Mouse (Mus musculus): Measurements from ENCODE around the gene Rpl32. TPM values are rescaled to one million over a fixed set of nuclear protein-coding genes. Genes with fewer than 3 reads are reported as not detected.

The Rpl32 gene
- polyA plus RNA-seq, 1 experiment from 2014 or later = 1,794 TPM

DNA sequence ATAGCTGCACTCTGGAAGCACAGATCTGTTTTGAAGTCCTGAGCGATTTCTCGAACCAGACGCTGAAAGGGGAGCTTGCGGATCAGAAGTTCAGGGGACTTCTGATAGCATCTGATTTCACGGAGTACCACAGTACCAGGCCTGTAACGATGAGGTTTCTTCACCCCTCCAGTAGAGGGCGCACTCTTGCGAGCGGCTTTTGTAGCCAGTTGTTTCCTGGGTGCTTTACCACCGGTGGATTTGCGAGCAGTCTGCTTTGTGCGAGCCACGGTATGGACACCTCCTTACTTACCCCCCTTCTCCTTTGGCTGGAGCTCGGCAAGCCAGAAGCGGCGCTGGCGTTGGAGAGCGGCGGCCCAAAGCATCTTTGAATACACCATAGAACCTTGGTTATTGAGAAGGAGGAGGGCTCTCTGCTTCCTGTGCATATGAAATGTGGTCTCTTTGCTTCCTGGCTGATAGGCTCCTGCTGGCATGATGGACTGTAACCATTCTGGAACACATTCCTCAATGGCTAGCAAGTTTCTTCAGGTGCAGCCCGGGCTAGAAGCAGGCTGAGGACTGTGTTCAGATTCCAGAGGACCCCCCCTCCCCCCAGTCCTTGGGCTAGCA lies 38.4 kb downstream of the Rpl32 start:
- Histone ChIP-seq H3K27me3 (ENCODE audit: control insufficient read depth, insufficient read depth, low read length) (no peaks in the 10 kb centered on the region), H3K9me3 (ENCODE audit: control insufficient read depth, low read length) (no peaks in the 10 kb centered on the region), H3K27ac (ENCODE audit: low read depth, low read length) (no peak overlapping the region), H3K4me1 (replicated peaks; ENCODE audit: control insufficient read depth, insufficient read depth, low read length) (no peaks in the 10 kb centered on the region), H3K4me3 (ENCODE audit: low read depth, low read length) (no peak overlapping the region), H3K4me2 (ENCODE audit: low read depth, low read length, severe bottlenecking) (no peak overlapping the region), H3K9ac (ENCODE audit: low read length) (no peak overlapping the region), H3K36me3 (ENCODE audit: control insufficient read depth, insufficient read depth, low read length) (no peaks in the 10 kb centered on the region)
- WGBS = 85% methylated on average over 19 of the region's 20 CpGs
- ATAC-seq (replicated peaks; ENCODE audit: low FRiP score) (no peak), DNase-seq (ENCODE audit: low spot score) (no peak)

DNA sequence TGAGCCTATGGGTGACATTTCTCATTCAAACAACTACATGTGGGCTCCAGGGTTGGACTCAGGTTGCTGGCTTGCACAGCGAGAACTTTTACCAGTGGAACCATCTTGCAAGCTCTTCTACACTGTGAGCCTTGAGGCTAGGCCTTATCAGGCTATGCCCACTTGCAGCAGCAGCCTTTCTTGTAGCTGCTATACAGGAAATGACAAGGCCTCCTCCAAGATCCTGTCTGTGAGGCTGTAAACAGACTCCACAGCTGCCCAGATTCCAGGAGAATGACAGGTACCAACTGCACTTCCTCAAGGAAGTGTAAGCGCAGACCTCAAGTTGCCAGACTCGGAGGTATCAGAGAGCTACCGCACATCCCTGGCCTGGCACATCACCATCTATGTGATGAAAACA lies 40.3 kb downstream of the Rpl32 start:
- whole genome bisulfite sequencing = 86% methylated on average over 4 of the region's 4 CpGs
- H3K4me2 ChIP-seq (ENCODE audit: low read depth, low read length, severe bottlenecking) = no peak overlapping the region
- H3K27me3 ChIP-seq (ENCODE audit: control insufficient read depth, insufficient read depth, low read length) = no peaks in the 10 kb centered on the region
- DNase-seq (ENCODE audit: low spot score) (no peak), ATAC-seq (replicated peaks; ENCODE audit: low FRiP score) (no peak)
- no peaks in the 10 kb centered on the region for H3K36me3 ChIP-seq (ENCODE audit: control insufficient read depth, insufficient read depth, low read length)
- H3K4me3 ChIP-seq (ENCODE audit: low read depth, low read length) = no peak overlapping the region
- no peak overlapping the region for H3K27ac ChIP-seq (ENCODE audit: low read depth, low read length)
- H3K4me1 ChIP-seq (replicated peaks; ENCODE audit: control insufficient read depth, insufficient read depth, low read length) = peaks cover 6% of the 10 kb centered on the region; the same call in 1 of the 2 replicates
- no peaks in the 10 kb centered on the region for H3K9me3 ChIP-seq (ENCODE audit: control insufficient read depth, low read length)
- no peak overlapping the region for H3K9ac ChIP-seq (ENCODE audit: low read length)

DNA sequence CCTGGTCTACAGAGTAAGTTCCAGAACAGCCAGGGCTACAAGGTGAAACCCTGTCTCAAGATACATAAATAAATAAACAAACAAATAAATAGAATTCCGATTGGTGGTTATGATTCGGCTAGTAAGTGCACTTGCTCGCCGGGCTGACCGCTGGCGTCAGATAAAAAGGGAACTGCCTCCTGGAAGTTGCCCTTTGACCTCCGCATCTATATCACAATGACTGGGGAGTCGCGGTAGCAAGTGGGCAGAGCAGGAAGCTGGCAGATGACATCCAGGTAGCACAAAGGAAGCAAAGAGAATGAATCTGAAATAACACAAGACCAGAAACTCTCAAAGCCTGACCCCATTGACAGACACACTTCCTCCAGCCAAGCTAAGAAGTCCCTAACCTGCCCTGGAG lies 41.2 kb downstream of the Rpl32 start:
- Histone ChIP-seq H3K9ac (ENCODE audit: low read length) (no peak overlapping the region), H3K4me3 (ENCODE audit: low read depth, low read length) (no peak overlapping the region), H3K36me3 (ENCODE audit: control insufficient read depth, insufficient read depth, low read length) (no peaks in the 10 kb centered on the region), H3K27me3 (ENCODE audit: control insufficient read depth, insufficient read depth, low read length) (no peaks in the 10 kb centered on the region), H3K4me2 (ENCODE audit: low read depth, low read length, severe bottlenecking) (no peak overlapping the region), H3K27ac (ENCODE audit: low read depth, low read length) (no peak overlapping the region), H3K4me1 (replicated peaks; ENCODE audit: control insufficient read depth, insufficient read depth, low read length) (peaks cover 8% of the 10 kb centered on the region), H3K9me3 (ENCODE audit: control insufficient read depth, low read length) (no peaks in the 10 kb centered on the region)
- WGBS = 53% methylated on average over 9 of the region's 9 CpGs
- DNase-seq (ENCODE audit: low spot score) = no peak
- no peak for ATAC-seq (replicated peaks; ENCODE audit: low FRiP score)

DNA sequence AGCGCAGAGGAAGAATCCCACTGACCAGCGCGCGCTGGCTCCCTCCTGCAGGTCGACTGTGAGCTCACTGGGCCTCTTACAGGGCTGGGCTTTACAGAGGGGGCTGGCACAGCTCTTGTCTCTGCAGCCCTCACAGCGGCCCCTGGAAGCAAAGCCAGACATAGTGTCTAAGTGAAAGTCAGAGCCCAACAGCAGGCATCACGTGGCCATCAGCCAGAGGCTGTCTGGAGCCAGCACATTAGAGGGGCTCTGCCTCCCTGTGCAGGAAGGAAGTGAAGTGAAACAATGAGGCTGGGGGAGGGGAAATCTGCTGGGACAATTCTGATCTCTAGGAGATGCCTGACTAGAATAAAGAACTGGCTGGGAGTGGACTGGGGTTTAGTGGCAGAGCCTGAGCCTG lies 44.4 kb downstream of the Rpl32 start:
- peaks cover 12% of the 10 kb centered on the region for H3K4me1 ChIP-seq (replicated peaks; ENCODE audit: control insufficient read depth, insufficient read depth, low read length)
- no peak overlapping the region for H3K4me3 ChIP-seq (ENCODE audit: low read depth, low read length)

DNA sequence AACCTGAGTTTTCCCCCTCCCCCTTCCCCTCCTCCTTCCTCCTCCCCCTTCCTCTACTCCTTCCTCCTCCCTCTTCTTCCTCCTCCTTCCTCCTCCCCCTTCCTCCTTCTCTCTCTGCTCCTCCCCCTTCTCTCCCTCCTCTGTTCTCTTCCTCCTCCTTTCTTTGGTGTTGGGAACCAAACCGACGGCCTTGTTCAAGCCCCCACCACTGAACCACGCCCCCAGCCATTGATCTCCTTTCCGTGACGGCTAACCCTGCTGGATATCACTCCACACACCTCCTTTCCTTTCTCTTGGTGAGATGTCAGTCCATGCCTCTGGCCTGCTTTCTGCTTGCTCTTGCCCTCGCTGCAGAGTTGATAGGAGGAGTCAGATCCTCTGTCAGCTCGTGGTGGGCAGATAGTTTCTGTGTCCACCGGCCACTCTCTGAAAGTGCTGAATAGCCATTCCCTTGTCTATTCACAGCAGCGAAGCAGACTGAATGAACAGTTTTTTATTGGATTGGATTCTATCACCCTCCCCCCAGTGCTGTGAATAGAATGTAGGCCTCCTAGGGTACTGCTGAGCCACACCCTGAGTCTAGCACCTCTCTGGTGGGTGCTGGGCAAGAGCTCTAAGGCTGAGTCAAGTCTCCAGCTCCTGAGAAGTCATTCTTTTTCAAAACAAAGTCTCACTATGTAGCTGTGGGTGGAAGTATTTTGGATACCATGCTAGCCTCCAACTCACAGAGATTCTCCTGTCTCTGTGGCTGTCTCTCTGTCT lies 46.4 kb downstream of the Rpl32 start, which contains the start of gene Tmem40:
TSS of gene Tmem40 (minus strand) at position 416 of the 762 bp plus-strand sequence.
- peak within 1 kb of the TSS; percentile 13 for H3K4me2 ChIP-seq (ENCODE audit: low read depth, low read length, severe bottlenecking)
- peak; percentile 71 for DNase-seq (ENCODE audit: low spot score)
- no peak within 1 kb of the TSS for H3K4me3 ChIP-seq (ENCODE audit: low read depth, low read length)

More for the DNA sequence above, 44.4 kb downstream of the Rpl32 start:
- ATAC-seq (replicated peaks; ENCODE audit: low FRiP score) (peak; percentile 80), DNase-seq (ENCODE audit: low spot score) (peak; percentile 81)
- Histone ChIP-seq H3K27ac (ENCODE audit: low read depth, low read length) (peak overlapping the region; percentile 89), H3K9me3 (ENCODE audit: control insufficient read depth, low read length) (no peaks in the 10 kb centered on the region), H3K27me3 (ENCODE audit: control insufficient read depth, insufficient read depth, low read length) (no peaks in the 10 kb centered on the region), H3K9ac (ENCODE audit: low read length) (peak overlapping the region; percentile 38; the same call in 1 of the 2 replicates), H3K36me3 (ENCODE audit: control insufficient read depth, insufficient read depth, low read length) (no peaks in the 10 kb centered on the region), H3K4me2 (ENCODE audit: low read depth, low read length, severe bottlenecking) (0 out of 2 replicates have a peak overlapping the region, but pooled peaks have one; percentile 9)
- 9% methylated on average over 7 of the region's 7 CpGs for WGBS

DNA sequence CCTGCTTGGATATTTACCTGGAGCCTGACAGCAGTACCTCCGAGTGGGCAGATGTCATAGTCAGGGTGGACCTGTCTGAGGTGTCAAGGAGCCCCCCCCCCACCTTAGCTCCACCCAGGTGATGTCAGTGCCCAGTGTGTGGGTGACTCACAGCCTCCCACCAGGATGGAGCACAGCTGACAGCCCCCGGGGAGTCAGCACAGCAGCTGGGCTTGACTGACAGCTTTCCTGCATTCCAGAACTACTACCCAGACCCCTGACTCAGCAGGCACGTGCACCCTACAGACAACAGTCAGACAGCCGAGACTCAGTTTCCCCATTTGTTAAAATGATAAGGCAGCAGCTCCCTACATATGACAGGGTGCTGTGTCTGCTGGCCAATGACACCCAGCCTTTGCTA lies 47.6 kb downstream of the Rpl32 start:
- Histone ChIP-seq H3K27ac (ENCODE audit: low read depth, low read length) (no peak overlapping the region), H3K27me3 (ENCODE audit: control insufficient read depth, insufficient read depth, low read length) (no peaks in the 10 kb centered on the region), H3K9me3 (ENCODE audit: control insufficient read depth, low read length) (no peaks in the 10 kb centered on the region), H3K4me1 (replicated peaks; ENCODE audit: control insufficient read depth, insufficient read depth, low read length) (peaks cover 12% of the 10 kb centered on the region), H3K4me3 (ENCODE audit: low read depth, low read length) (no peak overlapping the region), H3K9ac (ENCODE audit: low read length) (no peak overlapping the region), H3K36me3 (ENCODE audit: control insufficient read depth, insufficient read depth, low read length) (no peaks in the 10 kb centered on the region), H3K4me2 (ENCODE audit: low read depth, low read length, severe bottlenecking) (no peak overlapping the region)
- ATAC-seq (replicated peaks; ENCODE audit: low FRiP score) (no peak), DNase-seq (ENCODE audit: low spot score) (no peak)
- 75% methylated on average over 4 of the region's 4 CpGs for WGBS

More for the DNA sequence above, 46.4 kb downstream of the Rpl32 start, which contains the start of gene Tmem40:
- Histone ChIP-seq H3K27ac (ENCODE audit: low read depth, low read length) (peak within 1 kb of the TSS; percentile 80), H3K9me3 (ENCODE audit: control insufficient read depth, low read length) (no peaks in the 10 kb centered on the region), H3K27me3 (ENCODE audit: control insufficient read depth, insufficient read depth, low read length) (no peaks in the 10 kb centered on the region), H3K9ac (ENCODE audit: low read length) (no peak within 1 kb of the TSS), H3K36me3 (ENCODE audit: control insufficient read depth, insufficient read depth, low read length) (no peaks in the 10 kb centered on the region), H3K4me1 (replicated peaks; ENCODE audit: control insufficient read depth, insufficient read depth, low read length) (peaks cover 12% of the 10 kb centered on the region)
- peak; percentile 34 for ATAC-seq (replicated peaks; ENCODE audit: low FRiP score)
- 3% methylated on average over 9 of the region's 9 CpGs for WGBS

DNA sequence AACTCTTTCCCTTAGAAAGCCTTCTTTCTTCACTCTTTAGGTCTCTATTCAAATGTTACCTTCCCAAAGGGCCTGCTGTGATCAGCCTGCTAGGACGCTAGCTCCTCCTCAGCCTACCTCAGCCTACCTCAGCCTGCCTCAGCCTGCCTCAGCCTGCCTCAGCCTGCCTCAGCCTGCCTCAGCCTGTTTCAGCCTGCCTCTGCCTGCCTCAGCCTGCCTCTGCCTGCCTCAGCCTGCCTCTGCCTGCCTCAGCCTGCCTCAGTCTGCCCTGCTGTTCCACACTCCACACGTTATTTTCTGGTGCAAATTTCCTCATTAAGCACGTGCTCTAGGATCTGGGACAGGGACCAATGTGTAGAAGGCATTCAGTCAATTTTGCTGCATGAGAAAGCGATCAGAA lies 48.4 kb downstream of the Rpl32 start:
- H3K9me3 ChIP-seq (ENCODE audit: control insufficient read depth, low read length) = no peaks in the 10 kb centered on the region
- ATAC-seq (replicated peaks; ENCODE audit: low FRiP score) (no peak), DNase-seq (ENCODE audit: low spot score) (no peak)
- H3K4me2 ChIP-seq (ENCODE audit: low read depth, low read length, severe bottlenecking) = no peak overlapping the region
- H3K36me3 ChIP-seq (ENCODE audit: control insufficient read depth, insufficient read depth, low read length) = no peaks in the 10 kb centered on the region
- no peak overlapping the region for H3K9ac ChIP-seq (ENCODE audit: low read length)
- 89% methylated on average over 4 of the region's 4 CpGs for WGBS
- peaks cover 12% of the 10 kb centered on the region for H3K4me1 ChIP-seq (replicated peaks; ENCODE audit: control insufficient read depth, insufficient read depth, low read length)
- no peaks in the 10 kb centered on the region for H3K27me3 ChIP-seq (ENCODE audit: control insufficient read depth, insufficient read depth, low read length)
- no peak overlapping the region for H3K4me3 ChIP-seq (ENCODE audit: low read depth, low read length)
- H3K27ac ChIP-seq (ENCODE audit: low read depth, low read length) = no peak overlapping the region

DNA sequence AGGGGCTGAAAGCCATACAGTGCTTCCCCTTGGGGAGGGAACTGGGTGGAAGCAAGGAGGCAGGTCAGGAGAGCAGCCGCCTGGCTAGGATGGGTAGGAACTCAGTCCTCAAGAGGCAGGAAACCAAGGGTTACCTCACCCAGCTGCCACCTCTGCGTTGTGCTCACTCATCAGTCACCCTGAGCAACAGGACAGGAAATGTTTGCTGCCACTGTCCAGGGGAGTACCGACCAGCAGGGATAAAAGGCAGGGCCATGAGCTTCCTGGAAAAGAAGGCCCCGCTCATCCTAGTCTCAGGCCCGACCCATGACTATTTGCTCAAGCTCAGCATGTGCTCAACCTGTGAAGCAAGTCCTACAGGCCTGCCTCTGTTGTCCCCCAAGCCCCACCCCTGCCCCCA lies 49.1 kb downstream of the Rpl32 start:
- Histone ChIP-seq H3K27ac (ENCODE audit: low read depth, low read length) (no peak overlapping the region), H3K4me2 (ENCODE audit: low read depth, low read length, severe bottlenecking) (no peak overlapping the region), H3K9me3 (ENCODE audit: control insufficient read depth, low read length) (no peaks in the 10 kb centered on the region), H3K9ac (ENCODE audit: low read length) (no peak overlapping the region), H3K4me3 (ENCODE audit: low read depth, low read length) (no peak overlapping the region), H3K4me1 (replicated peaks; ENCODE audit: control insufficient read depth, insufficient read depth, low read length) (peaks cover 11% of the 10 kb centered on the region), H3K36me3 (ENCODE audit: control insufficient read depth, insufficient read depth, low read length) (no peaks in the 10 kb centered on the region), H3K27me3 (ENCODE audit: control insufficient read depth, insufficient read depth, low read length) (no peaks in the 10 kb centered on the region)
- DNase-seq (ENCODE audit: low spot score) = no peak
- ATAC-seq (replicated peaks; ENCODE audit: low FRiP score) = no peak
- WGBS = 80% methylated on average over 5 of the region's 5 CpGs
